Mouse (Mus musculus) left cerebral cortex, postnatal 14 days (tissue): Measurements from ENCODE around the gene Iqub. TPM values are rescaled to one million over a fixed set of nuclear protein-coding genes. Genes with fewer than 3 reads are reported as not detected.
A peak's percentile ranks its signal among the peaks of the same experiment; 100 is the strongest.

Experiments used
- DNase-seq, 2 experiments: peaks; one replicate each; pipeline ENCODE4 v3.0.0; 2021 to 2022; ENCODE audit warnings: low spot score in 2 of 2, mixed read lengths in 1 of 2
- intact Hi-C: fragments of 180-260 bp; cut with DNase I; formaldehyde crosslinking; loops from one replicate; pipeline ENCODE4 v1.15.1; 2025
- total RNA-seq, 2 experiments: library from RNA; stranded (reverse); gene quantifications; 2 replicates each; pipeline ENCODE4 v1.2.3; 2021

Gene Iqub
- total RNA-seq, 2 experiments from 2014 or later, result 0.79 to 0.95 TPM

DNA sequence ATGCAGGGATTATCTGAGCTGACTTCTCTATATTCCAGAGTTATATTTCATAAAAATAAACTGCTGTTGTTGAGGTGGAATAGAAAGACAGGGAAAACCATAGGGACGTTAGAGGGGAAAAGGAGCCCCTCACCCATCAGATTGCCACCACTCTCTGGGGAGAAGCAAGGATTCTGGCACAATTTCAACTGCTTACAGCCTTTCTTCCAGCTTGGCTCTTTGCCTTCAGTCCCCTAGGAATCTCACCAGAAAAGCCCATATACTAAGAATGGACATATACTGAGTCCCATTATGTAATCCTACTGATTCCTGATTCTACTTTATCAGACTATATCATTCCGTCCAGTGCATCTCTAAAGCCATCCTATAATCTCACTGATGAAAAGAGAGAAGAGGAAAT, 10.7 kb downstream of the Iqub start:
- intact Hi-C loops, result no loop called here
- no peak for DNase-seq

DNA sequence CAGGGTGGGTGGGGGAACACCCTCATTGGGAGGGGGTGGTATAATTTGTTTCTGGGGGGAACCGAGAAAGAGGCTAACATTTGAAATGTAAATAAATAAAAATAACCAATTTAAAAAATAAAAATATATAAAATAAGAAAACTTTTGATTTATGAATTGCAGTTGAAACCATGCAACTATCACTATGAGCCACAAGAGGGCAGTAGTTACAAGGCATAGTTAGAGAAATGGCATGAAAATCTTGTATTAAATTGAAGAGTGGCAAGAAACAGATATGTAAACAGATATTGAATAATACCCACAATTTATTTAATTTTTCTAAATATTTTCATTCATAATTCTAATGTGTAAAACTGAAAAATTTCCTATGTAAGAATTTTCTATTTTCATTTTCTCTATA, 24.5 kb downstream of the Iqub start:
- peak in 1 of 2 experiments; percentile 20 for DNase-seq
- intact Hi-C loops, result no loop called here

DNA sequence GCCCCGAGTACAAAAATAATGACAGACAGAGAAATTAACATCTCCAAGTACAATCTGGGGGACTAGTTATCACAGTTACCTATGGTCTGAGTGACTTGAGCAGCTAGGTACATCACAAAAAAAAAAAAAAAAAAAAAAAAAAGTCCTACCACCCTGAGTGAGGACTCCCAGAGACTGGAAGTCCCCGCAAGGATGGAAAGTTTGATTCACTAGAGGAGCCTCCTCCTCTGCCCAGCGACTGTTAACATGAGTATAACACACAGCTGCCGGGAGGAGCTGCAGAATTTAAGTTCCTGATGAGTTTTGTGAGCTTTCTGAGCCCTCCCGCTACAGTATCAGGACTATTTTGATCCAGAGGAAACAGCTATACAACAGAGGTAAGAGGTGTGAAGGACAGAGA, 28.3 kb downstream of the Iqub start:
- DNase-seq, result no peak
- intact Hi-C loops, result no loop called here

DNA sequence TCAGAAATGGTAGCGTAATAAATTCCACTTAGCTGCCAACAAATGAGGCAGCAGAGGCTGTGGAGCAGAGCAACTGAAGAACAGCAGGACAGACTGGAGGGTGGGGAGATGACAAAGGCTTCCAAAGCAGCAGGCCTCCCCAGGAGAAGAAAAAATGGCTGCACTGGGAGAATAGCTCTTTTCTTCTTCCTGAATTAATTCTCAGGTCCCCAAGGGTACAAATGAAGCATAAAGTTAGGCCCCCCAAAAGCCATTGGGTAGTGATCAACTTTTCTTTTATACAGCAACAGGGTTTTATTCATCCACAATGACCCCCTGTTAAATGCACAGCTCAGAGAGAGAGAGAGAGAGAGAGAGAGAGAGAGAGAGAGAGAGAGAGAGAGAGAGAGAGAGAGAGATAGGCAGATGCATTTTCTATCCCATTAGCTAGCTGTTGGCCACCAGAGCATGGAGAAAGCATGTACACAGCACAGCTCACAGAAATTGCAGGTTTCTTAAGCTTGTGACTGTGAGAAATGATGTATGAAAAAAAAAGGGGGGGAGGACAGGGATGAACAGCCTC, 44.2 kb downstream of the Iqub start:
- intact Hi-C loops, result no loop called here
- DNase-seq, result peak; percentile 8 to 11

DNA sequence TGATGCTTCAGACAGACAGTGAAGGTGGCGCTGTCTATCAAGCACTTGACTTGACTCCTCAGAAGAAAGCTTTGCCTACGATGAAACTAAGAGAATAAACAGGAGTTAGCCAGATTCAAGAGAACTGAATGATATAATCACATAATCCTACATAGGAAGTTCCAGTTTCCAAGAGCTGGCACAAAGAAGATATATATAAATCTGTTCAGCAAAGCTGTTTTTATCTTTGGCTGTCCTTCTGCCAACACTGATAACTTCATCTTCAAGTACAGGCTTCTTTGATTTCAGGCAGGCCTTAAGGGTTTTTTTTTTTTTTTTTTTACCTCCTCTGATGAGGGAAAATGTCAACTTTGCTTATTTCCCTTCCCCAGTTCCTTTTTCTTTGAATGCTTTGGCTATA, 44.7 kb downstream of the Iqub start:
- intact Hi-C loops, result no loop called here
- peak in 1 of 2 experiments; percentile 62 for DNase-seq

DNA sequence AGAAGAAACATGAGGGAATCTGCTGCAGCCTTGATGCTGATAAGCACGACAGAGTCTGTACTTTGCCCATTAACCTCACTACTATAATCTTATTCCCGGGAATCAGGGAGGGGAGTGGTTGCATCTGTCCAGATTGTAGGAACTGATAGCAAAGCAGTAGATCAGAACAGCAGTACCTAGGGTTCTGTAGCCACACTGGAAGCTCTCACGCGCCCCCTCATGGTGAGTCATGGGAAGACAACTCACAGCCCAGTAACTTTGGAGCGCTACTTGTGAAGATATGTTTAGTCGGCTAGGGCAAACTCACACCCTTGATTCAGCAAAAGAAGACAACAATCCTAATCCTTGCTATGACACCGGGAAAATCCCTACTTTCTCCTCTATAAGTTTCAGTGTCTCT, 58.8 kb downstream of the Iqub start:
- intact Hi-C loops, result no loop called here
- DNase-seq, result peak; percentile 62 to 79

DNA sequence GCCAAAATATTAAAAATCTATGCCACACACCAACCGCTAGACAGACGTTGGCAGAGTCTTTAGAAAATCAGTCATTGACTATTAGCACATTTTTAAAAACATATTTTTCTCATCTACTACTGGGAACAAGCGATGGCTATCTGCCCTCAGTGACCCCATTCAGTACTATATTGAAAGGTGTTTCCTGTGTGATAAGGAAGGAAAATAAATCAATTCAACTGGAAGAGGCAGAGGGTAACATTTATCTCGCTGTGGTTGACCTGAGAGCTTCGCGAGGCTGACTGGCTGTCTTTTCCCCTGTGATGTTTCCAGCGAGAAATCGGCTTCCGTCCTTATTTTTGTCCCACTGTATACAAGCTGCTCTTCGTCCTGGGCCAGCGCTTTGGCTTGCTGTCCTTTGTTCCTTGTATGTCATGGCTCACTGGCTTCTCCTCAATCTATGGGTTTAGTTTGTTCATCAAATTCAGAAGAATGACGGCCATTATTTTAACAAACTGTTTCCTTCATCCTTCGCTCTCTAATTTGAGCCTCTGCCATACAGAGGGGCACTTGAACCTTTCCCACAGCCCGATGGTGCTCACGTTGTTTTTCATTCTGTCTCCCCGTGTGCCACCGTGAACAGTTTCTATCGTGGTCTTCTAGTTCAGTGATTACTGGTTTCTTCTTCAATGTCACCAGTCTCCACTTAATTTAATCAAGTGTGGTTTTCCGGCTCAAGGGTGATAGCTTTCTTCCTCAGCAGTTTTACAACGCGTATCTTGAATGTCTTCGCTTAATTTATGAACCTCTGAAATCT, 63.6 kb downstream of the Iqub start:
- intact Hi-C loops, result no loop called here
- no peak for DNase-seq

DNA sequence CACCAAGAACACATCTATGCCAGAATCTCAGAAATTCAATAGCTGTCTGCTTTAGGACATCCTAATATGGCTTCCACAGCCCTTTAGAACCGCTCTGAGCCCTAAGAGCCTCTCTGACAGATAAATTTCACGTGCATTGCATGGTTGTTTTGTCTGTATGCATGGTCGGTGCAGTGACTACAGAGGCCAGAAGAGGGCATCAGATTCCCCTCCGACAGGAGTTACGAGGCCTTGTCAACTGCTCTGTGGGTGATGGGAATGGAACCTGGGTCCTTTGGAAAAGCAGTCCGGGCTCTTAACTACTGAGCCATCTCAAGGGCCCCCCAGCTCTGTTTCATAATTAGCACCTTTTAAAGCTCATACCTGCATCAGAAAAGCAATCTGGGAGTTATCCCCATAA, 64.6 kb downstream of the Iqub start:
- intact Hi-C loops, result no loop called here
- DNase-seq, result no peak

DNA sequence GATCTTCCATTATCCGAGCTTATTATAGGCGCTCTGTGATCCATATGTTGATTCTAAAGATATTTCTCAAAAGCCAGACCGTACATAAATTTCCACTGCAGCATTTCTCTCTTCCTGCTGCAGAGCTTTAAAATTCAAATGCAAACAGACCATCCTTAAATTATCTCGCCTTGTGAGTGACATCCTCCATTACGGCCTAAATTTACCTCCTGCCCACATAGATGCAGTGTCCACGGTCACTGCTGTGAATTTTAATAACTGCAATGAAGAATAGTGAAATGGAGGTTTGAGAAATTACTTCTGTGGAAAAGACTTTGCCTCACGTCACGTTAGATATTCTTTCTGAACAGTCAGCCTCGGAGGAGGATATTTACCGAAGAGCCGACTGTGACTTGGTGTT, 98.8 kb downstream of the Iqub start:
- intact Hi-C loops, result loop anchor here (10.0 kb wide), 1 partner anchor 49 kb away; no protein-coding TSS in a partner anchor
- peak; percentile 28 to 37 for DNase-seq

DNA sequence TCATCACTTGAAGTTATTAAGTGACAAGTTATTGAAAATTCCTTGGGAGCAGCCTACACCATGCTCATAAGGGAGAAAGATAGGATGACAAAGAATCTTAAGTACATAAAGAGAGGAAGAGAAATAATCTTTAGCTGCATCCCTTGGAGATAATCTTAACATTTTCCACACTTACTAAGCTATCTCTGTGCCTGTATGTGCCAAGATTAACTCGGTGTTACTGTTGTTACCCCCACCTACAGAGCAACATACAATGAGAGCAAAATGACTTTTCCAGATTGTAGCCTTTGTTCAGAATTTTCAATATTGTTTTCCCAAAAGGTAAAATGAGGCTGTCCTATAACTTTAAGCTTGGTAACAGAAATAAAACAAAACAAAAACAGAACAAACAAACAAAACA, 99.4 kb downstream of the Iqub start:
- intact Hi-C loops, result loop anchor here (10.0 kb wide), 1 partner anchor 49 kb away; no protein-coding TSS in a partner anchor
- DNase-seq, result no peak

DNA sequence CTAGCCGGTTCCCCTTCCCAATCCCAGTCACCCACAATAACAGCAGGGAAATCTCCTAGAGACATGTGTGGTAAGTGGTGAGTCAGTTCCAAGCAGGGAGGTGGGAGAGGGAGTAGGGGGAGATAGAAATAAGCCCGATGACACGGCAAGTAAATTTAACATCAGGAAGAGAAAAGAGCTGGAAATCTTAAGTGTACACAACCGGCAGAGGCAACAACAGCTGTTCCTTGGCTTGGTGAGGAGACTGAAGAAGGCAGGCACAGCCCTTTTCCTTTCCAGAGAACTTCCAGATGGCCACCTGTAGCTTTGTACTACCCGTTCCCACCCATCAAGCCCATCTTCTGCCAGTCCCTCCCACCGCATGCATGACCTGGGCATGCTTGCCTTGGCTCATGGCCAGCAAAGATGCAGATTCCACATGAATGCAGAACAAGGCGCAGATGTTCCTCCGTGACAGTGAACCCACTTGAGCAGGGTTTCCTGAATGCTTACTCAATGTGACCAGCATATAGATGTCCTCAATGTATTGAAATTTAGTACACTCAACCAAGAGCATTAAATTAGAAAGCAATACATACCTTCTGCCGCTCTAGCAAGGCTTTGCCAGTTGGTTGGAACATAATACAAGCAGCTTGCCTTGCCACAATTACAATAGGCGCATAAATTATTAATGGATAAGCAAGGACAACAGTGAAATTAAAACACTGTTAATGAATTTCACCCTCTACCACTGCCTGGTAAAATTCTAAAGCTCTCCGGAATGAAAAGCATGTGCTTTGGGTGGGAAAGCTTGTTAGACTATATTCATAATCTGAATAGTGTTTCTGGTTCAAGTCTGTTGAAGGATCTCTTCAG, 106.1 kb downstream of the Iqub start:
- intact Hi-C loops, result no loop called here
- DNase-seq, result peak; percentile 32 to 62

DNA sequence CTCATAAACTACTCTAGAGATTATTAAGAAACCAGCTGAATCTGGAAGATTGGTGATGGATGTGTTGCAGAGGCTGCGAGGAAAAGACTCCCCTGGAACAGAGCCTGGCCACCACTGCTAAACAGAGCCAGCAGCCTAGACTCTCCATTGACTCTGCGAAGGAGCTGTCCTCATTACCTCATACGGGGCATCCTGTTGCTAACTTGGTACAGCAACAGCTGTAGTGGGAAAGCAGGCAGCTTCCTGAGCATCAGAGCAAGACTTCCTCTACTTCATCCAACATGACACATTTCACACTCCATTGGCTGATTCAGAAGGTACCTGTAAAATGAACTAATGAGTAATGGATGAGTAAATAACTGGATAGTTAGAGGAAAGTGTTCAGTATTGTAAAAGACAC, 107.1 kb downstream of the Iqub start:
- DNase-seq, result no peak

DNA sequence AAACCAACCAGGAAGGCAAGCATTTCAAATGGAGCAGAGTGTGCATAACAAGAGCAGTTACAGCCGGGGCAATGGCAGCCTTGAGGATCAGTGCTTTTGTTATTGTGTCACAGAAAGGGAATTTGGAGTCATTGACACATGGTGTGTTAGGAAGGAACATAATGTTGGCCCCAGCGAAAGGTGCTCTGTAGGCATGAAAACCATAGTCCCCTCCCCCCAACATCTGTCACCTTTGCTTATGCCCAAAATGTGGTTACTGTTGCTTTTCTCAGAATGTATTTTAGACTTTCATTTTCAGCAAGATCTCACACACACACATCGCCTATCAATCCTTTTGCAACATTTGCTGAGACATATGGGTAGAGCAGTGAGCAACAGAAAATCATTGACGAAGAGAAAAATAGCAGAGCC, 117.6 kb downstream of the Iqub start:
- intact Hi-C loops, result no loop called here
- peak in 1 of 2 experiments; percentile 28 for DNase-seq

More for the DNA sequence above, 107.1 kb downstream of the Iqub start:
- intact Hi-C loops, result no loop called here

Other genes starting within 250 kb of the Iqub start
- 100 to 1,000 TPM; 223 to 227 TPM for gene Ndufa5, start 12.9 kb upstream of the Iqub start, total RNA-seq
- gene Asb15, start 13.1 kb upstream of the Iqub start, total RNA-seq, result not detected
- not detected for gene Lmod2, start 82.7 kb upstream of the Iqub start, total RNA-seq
- gene Wasl, start 149.9 kb upstream of the Iqub start, total RNA-seq, result 10 to 100 TPM; 78.5 to 81.9 TPM
- not detected for gene Hyal6, start 218.2 kb upstream of the Iqub start, total RNA-seq
- gene Hyal4, start 233.3 kb upstream of the Iqub start, total RNA-seq, result not detected